Mouse (Mus musculus): ENCODE results near the gene Itgb2. TPM values are rescaled to one million over a fixed set of nuclear protein-coding genes. Genes with fewer than 3 reads are reported as not detected.

The Itgb2 gene
- polyA plus RNA-seq, 1 experiment from 2014 or later: 2.7 TPM

DNA sequence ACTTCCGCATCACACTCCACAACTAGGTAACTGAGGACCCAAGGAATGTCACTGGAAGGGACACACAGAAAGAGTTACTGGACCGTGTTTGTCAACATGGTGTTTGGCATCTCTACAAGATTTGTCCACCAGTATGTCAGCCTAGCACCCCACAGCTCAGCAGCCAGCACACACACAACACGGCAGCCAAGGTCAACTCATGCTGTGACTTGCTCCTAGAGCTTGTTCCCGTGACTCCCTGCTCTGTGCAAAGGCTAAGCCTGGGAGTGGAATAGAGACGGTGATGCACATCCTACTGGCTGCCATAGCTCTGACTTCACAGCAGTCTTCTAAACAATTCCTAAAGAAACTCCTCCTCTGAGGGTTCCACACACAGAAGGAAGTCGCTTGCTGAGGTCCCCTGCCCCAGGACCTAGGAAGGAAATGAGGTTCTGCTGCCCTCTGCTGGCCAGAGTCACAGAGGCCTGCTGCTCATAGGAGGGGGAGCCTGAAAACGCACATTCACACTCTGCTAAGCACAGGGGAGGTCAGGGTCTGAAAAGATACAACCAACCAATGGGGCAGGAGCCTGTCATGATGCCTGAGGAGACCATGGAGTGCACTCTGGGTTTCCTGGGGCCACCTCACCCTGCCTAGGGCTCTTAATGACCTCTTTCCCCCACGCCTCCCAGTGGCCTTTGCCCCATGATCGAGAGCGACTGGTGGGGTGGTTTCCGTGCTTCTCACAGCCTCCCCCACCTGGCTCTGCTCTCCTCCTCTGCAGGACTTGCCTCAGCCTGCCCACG is 20.5 kb upstream of the Itgb2 start:
- peak overlapping the region; percentile 28; the same call in 1 of the 2 replicates for H3K27ac ChIP-seq (ENCODE audit: low read length)
- H3K36me3 ChIP-seq (ENCODE audit: control insufficient read depth, insufficient read depth, low read length): peaks cover 33% of the 10 kb centered on the region
- no peak overlapping the region for H3K4me3 ChIP-seq (ENCODE audit: low read depth, low read length)
- peak; percentile 77 for ATAC-seq (ENCODE audit: insufficient number of reproducible peaks, insufficient read depth, low FRiP score, low read depth)
- H3K9ac ChIP-seq (replicated peaks; ENCODE audit: low read depth, low read length): no peak overlapping the region
- H3K4me2 ChIP-seq (replicated peaks; ENCODE audit: low read depth, low read length): no peak overlapping the region
- H3K9me3 ChIP-seq (ENCODE audit: control insufficient read depth, low read depth, low read length): no peaks in the 10 kb centered on the region
- peaks cover 10% of the 10 kb centered on the region for H3K4me1 ChIP-seq (ENCODE audit: control insufficient read depth, insufficient read depth, low read length)
- H3K27me3 ChIP-seq (ENCODE audit: control insufficient read depth, insufficient read depth, low read length): no peaks in the 10 kb centered on the region
- WGBS: 42% methylated on average over 12 of the region's 12 CpGs

- Histone ChIP-seq H3K36me3 (ENCODE audit: control insufficient read depth, insufficient read depth, low read length) (peaks cover 28% of the 10 kb centered on the region), H3K27ac (ENCODE audit: low read length) (0 out of 2 replicates have a peak overlapping the region, but pooled peaks have one; percentile 4)
Measured at GRCm38 (mm10) chr10:77510225-77510982, 19.6 kb upstream of the Itgb2 start.

DNA sequence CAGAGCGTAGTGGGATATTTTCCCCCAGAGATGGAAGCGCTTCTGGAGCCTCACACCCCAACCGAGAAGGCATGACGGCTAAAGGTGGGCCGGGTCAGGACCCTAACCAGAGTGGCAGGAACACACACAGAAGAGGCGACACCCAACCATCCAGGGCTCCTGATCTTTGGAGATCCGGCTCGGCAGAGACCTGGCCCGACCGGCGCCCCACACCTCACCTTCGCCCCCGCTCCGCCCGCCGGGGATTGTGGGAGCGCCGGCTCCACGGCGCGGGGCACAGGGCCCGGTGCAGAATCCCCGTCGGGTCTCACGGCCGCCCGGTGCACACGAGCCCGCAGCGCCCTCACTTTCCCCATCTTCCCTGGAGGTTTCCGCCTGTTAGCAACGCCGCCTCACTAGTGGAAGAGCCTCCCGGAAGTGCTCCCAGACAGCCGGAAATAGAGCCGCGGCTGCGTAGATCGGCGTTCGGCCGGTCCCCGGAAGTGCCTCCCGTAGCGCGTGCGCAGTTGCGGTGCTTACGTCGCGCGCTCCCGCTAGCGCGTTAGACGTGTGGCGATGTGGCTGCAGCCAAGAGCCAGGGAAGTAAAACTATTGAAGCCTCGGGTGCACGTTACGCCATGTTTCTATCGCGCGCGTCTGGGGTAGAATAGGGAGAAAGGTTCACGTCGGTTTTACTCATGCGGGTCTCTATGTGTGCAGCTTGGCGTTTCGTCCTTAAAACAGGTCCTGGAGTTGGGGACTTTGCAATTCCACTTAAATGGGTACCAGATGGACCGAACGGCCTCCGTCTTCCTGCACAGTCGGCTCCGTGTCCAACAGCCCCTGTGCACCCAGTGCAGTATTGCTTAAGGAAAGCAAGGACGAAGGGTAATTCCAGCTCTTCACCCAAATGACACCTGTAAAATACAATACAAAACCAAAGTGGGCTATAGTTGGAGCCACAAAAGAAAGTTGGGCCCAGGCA is 14.4 kb upstream of the Itgb2 start, which contains the start of gene Fam207a:
Gene Fam207a, minus strand, starts transcription at position 401 of the 964 bp plus-strand sequence.
- H3K27me3 ChIP-seq (ENCODE audit: control insufficient read depth, insufficient read depth, low read length): no peaks in the 10 kb centered on the region
- peak; percentile 89 for ATAC-seq (ENCODE audit: insufficient number of reproducible peaks, insufficient read depth, low FRiP score, low read depth)
- peak within 1 kb of the TSS; percentile 95 for H3K4me2 ChIP-seq (replicated peaks; ENCODE audit: low read depth, low read length)

More at GRCm38 (mm10) chr10:77510225-77510982, 19.6 kb upstream of the Itgb2 start:
- Histone ChIP-seq H3K9ac (replicated peaks; ENCODE audit: low read depth, low read length) (no peak overlapping the region), H3K4me2 (replicated peaks; ENCODE audit: low read depth, low read length) (no peak overlapping the region), H3K9me3 (ENCODE audit: control insufficient read depth, low read depth, low read length) (no peaks in the 10 kb centered on the region), H3K4me3 (ENCODE audit: low read depth, low read length) (no peak overlapping the region), H3K27me3 (ENCODE audit: control insufficient read depth, insufficient read depth, low read length) (no peaks in the 10 kb centered on the region), H3K4me1 (ENCODE audit: control insufficient read depth, insufficient read depth, low read length) (peaks cover 16% of the 10 kb centered on the region)
- WGBS: 81% methylated on average over 15 of the region's 15 CpGs
- ATAC-seq (ENCODE audit: insufficient number of reproducible peaks, insufficient read depth, low FRiP score, low read depth): no peak; the same call in 1 of the 2 replicates

DNA sequence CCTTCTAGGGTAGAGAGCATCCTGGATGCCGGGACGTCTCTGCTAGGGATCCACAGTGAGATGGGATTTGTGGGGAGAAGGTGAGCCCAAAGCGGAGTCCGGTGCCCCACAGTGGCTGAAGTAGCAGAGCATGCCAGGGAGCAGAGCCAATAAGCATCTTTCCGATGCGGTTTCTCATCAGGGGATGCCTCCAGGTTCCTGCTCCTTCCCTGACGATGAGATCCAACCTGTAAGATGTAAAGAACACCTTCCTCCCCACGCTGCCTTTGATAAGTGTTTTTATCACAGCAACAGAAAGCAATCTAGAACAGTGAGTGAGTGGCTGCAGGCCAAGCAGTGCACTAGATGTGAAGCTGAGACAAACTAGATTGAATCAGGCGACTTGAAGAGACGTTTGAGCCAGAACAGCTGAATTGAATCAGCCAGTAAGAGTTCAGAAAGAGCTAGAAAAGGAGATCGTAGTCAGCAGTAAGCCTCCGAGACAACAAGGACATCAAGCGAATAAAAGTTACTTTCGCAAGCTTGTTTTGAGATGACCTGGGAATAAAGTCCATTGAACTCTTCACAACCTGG is 13.6 kb upstream of the Itgb2 start:
- Histone ChIP-seq H3K36me3 (ENCODE audit: control insufficient read depth, insufficient read depth, low read length) (peaks cover 20% of the 10 kb centered on the region), H3K9me3 (ENCODE audit: control insufficient read depth, low read depth, low read length) (no peaks in the 10 kb centered on the region), H3K27ac (ENCODE audit: low read length) (peak overlapping the region; percentile 84), H3K4me2 (replicated peaks; ENCODE audit: low read depth, low read length) (peak overlapping the region; percentile 95), H3K9ac (replicated peaks; ENCODE audit: low read depth, low read length) (peak overlapping the region; percentile 41), H3K4me1 (ENCODE audit: control insufficient read depth, insufficient read depth, low read length) (peaks cover 14% of the 10 kb centered on the region), H3K27me3 (ENCODE audit: control insufficient read depth, insufficient read depth, low read length) (no peaks in the 10 kb centered on the region), H3K4me3 (ENCODE audit: low read depth, low read length) (peak overlapping the region; percentile 88)
- no peak for ATAC-seq (ENCODE audit: insufficient number of reproducible peaks, insufficient read depth, low FRiP score, low read depth)
- 37% methylated on average over 14 of the region's 14 CpGs for WGBS

More for the DNA sequence above, 14.4 kb upstream of the Itgb2 start, which contains the start of gene Fam207a:
- WGBS: under 1% methylated on average over 75 of the region's 75 CpGs
- Histone ChIP-seq H3K9ac (replicated peaks; ENCODE audit: low read depth, low read length) (peak within 1 kb of the TSS; percentile 97), H3K36me3 (ENCODE audit: control insufficient read depth, insufficient read depth, low read length) (peaks cover 23% of the 10 kb centered on the region), H3K4me1 (ENCODE audit: control insufficient read depth, insufficient read depth, low read length) (peaks cover 14% of the 10 kb centered on the region), H3K27ac (ENCODE audit: low read length) (peak within 1 kb of the TSS; percentile 84), H3K4me3 (ENCODE audit: low read depth, low read length) (peak within 1 kb of the TSS; percentile 88), H3K9me3 (ENCODE audit: control insufficient read depth, low read depth, low read length) (no peaks in the 10 kb centered on the region)

- H3K27me3 ChIP-seq (ENCODE audit: control insufficient read depth, insufficient read depth, low read length): no peaks in the 10 kb centered on the region
- no peaks in the 10 kb centered on the region for H3K9me3 ChIP-seq (ENCODE audit: control insufficient read depth, low read depth, low read length)
- no peak overlapping the region for H3K9ac ChIP-seq (replicated peaks; ENCODE audit: low read depth, low read length)
- H3K36me3 ChIP-seq (ENCODE audit: control insufficient read depth, insufficient read depth, low read length): peaks cover 13% of the 10 kb centered on the region
- no peak; the same call in 1 of the 2 replicates for ATAC-seq (ENCODE audit: insufficient number of reproducible peaks, insufficient read depth, low FRiP score, low read depth)
- H3K4me2 ChIP-seq (replicated peaks; ENCODE audit: low read depth, low read length): 0 out of 2 replicates have a peak overlapping the region, but pooled peaks have one; percentile 95
- no peak overlapping the region for H3K4me3 ChIP-seq (ENCODE audit: low read depth, low read length)
- WGBS: 21% methylated on average over 20 of the region's 20 CpGs
- H3K4me1 ChIP-seq (ENCODE audit: control insufficient read depth, insufficient read depth, low read length): peaks cover 14% of the 10 kb centered on the region
- H3K27ac ChIP-seq (ENCODE audit: low read length): no peak overlapping the region
Measured at GRCm38 (mm10) chr10:77517066-77517620, 12.9 kb upstream of the Itgb2 start.

DNA sequence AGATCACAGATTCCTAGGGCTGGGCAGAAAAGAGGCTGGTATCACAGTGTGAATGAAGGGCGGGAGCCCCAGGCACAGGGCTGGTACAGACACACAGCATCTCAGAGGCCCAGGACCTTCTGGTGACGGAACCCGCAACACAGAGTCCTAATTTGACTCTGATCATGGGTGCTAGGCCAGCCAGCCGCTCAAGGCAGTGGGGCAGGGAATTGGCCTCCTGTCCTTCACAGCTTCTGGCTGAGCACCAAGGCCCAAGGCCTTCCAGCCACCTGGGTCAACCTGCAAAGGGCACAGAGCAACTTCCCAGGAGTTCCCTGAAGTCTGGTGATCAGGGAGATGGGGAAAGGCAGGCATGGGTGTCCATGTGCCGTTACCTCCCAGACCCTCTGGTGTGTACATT is 12.3 kb upstream of the Itgb2 start:
- no peak overlapping the region for H3K9ac ChIP-seq (replicated peaks; ENCODE audit: low read depth, low read length)
- H3K27me3 ChIP-seq (ENCODE audit: control insufficient read depth, insufficient read depth, low read length): no peaks in the 10 kb centered on the region
- H3K9me3 ChIP-seq (ENCODE audit: control insufficient read depth, low read depth, low read length): no peaks in the 10 kb centered on the region
- H3K27ac ChIP-seq (ENCODE audit: low read length): no peak overlapping the region
- WGBS: 86% methylated on average over 5 of the region's 5 CpGs
- no peak overlapping the region for H3K4me3 ChIP-seq (ENCODE audit: low read depth, low read length)
- peaks cover 14% of the 10 kb centered on the region for H3K4me1 ChIP-seq (ENCODE audit: control insufficient read depth, insufficient read depth, low read length)
- H3K4me2 ChIP-seq (replicated peaks; ENCODE audit: low read depth, low read length): no peak overlapping the region
- peaks cover 8% of the 10 kb centered on the region for H3K36me3 ChIP-seq (ENCODE audit: control insufficient read depth, insufficient read depth, low read length)
- no peak for ATAC-seq (ENCODE audit: insufficient number of reproducible peaks, insufficient read depth, low FRiP score, low read depth)

- Histone ChIP-seq H3K27ac (ENCODE audit: low read length) (no peak overlapping the region), H3K9ac (replicated peaks; ENCODE audit: low read depth, low read length) (no peak overlapping the region), H3K9me3 (ENCODE audit: control insufficient read depth, low read depth, low read length) (no peaks in the 10 kb centered on the region), H3K36me3 (ENCODE audit: control insufficient read depth, insufficient read depth, low read length) (peaks cover under 1% of the 10 kb centered on the region; the same call in 1 of the 2 replicates), H3K4me2 (replicated peaks; ENCODE audit: low read depth, low read length) (no peak overlapping the region), H3K4me1 (ENCODE audit: control insufficient read depth, insufficient read depth, low read length) (peaks cover 14% of the 10 kb centered on the region), H3K4me3 (ENCODE audit: low read depth, low read length) (no peak overlapping the region), H3K27me3 (ENCODE audit: control insufficient read depth, insufficient read depth, low read length) (no peaks in the 10 kb centered on the region)
- ATAC-seq (ENCODE audit: insufficient number of reproducible peaks, insufficient read depth, low FRiP score, low read depth): no peak
- WGBS: 80% methylated on average over 3 of the region's 3 CpGs
Measured at GRCm38 (mm10) chr10:77519191-77519590, 10.9 kb upstream of the Itgb2 start.

Measured in stomach, embryonic 14.5 days (tissue).